Mouse (Mus musculus): ENCODE data around the gene Prph2.

Prph2 gene

DNA sequence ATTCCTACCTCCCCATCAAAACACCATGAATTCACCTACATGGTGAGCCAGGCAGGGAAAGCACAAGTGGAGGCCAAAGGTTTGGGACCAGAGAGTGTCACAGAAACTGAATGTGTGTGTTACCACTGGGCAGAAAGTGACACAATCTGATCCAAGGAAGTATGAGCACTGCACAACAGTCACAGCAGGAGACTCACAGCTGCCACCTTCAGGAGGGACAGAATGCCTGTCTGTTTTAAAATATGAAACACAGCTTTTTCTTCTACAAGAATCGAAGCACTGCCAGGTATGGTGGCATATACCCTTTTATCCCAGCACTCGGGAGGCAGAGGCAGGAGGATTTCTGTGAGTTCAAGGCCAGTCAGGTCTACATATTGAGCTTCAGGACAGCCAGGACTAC is 47.8 kb downstream of the Prph2 start:
- ATAC-seq (ENCODE audit: insufficient number of reproducible peaks, low FRiP score, low TSS enrichment): no peak

DNA sequence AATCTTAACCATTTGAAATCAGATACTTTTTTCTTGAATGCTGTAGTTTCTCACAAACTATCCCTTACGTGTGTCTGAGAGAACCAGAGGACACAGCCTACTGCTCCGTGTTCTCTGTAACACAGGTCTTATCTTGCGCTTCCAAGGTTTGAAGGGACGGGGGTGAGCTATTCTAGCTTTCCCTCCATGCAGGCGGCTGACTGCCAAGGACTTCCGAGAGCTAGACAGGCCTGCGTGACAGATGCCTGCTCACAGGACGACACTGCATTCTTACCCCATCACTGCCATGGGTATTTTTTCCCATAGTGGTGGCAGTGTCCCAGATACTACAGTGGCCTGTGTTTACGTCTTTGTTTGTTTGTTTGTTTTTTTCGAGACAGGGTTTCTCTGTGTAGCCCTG is 50.0 kb downstream of the Prph2 start:
- no peak for ATAC-seq (ENCODE audit: insufficient number of reproducible peaks, low FRiP score, low TSS enrichment)

DNA sequence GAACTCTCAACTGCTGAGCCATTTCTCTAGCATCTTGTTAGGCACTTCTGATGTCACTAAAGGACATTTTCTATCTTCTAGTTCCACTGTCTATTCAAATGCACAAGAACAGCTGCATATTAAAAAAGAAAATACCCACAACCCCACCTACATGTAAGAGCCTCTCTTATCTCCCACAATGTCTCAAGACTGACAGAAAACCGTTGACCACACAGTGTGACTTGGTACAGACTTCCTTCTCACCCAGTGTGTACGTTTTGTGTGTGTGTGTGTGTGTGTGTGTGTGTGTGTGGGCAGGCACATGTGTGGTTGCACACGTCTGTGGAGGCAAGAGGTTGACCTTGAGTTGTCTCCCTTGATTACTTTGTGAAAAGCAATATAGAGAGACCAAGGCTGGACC is 51.9 kb downstream of the Prph2 start:
- ATAC-seq (ENCODE audit: insufficient number of reproducible peaks, low FRiP score, low TSS enrichment): no peak

DNA sequence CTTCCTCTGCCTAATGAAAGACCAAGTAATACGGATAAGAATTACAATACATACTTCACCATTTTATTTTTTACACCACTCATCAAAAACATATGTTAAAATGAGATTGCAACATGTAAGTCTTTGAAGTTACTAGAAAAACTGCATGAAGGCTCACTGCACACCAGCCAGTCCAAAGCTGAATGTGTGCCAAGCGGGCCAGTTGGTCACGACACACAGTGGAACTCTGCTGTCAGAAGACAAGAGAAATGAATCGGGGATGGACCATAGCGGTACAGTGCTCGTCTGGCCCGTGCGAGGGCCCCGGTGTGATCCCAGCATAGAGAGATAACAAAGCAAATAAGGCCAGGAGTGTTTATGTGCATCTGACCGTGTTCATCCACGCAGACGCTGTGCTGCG is 52.9 kb downstream of the Prph2 start:
- ATAC-seq (ENCODE audit: insufficient number of reproducible peaks, low FRiP score, low TSS enrichment): no peak

DNA sequence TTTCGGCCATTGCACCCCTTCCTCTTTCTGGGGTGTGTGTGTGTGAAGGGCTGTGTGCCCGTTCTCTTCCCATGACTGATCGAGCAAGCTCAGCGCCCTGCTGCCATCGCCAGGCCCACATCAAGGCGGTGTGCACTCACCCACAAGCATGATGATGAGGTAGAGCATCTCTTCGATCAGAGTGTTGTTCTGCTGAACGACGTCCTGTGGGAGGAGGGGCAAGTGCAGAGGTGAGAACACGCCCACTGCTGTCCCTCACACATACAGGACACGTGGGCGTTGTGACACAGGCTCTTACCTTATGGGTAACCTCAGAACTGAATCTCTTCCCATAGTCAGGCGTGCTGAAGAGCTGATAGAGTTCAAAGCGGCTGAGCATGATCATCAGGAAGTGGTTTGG is 56.6 kb downstream of the Prph2 start:
- no peak for ATAC-seq (ENCODE audit: insufficient number of reproducible peaks, low FRiP score, low TSS enrichment)

DNA sequence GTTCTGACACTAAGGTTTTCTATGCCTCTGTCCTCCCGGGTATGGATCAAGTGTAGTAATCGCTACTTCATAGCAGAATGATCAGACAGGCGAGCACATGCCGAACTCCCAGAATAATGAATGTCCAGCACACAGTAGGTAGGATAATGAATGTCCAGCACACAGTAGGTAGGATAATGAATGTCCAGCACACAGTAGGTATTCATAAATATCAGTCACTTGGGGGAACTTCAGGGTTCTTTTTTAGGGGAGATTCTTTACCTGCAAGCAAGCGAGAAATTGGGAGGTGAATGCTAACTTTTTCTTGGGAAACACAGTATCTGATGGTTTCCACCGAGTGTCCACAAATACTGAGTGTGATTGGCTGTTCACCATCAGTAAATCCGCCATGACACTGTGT is 62.3 kb downstream of the Prph2 start:
- ATAC-seq (ENCODE audit: insufficient number of reproducible peaks, low FRiP score, low TSS enrichment): no peak

All from cerebellum, adult (tissue).